Mouse (Mus musculus) testis, adult 2 months (tissue): ENCODE measurements around the gene 2310003L06Rik. TPM values are rescaled to one million over a fixed set of nuclear protein-coding genes. Genes with fewer than 3 reads are reported as not detected.

ENCODE experiments used
- H3K27ac ChIP-seq: fragments of 200-500 bp; 2 replicates; pipeline ENCODE4 v1.5.1; 2012; ENCODE audit warnings: low read depth, low read length; ENCODE audit not compliant: control insufficient read depth, insufficient read depth
- H3K27me3 ChIP-seq: fragments of 200-500 bp; 2 replicates; pipeline ENCODE4 v1.6.1; 2012; ENCODE audit warnings: mild to moderate bottlenecking, low read length, moderate library complexity; ENCODE audit not compliant: control insufficient read depth, insufficient read depth
- H3K36me3 ChIP-seq: fragments of 200-500 bp; 2 replicates; pipeline ENCODE4 v1.6.1; 2012; ENCODE audit warnings: mild to moderate bottlenecking, low read length; ENCODE audit not compliant: control insufficient read depth, insufficient read depth
- H3K4me1 ChIP-seq: fragments of 200-500 bp; 2 replicates; pipeline ENCODE4 v1.6.1; 2012; ENCODE audit warnings: low read length; ENCODE audit not compliant: control insufficient read depth, insufficient read depth
- H3K4me3 ChIP-seq: fragments of 200-500 bp; 2 replicates; pipeline ENCODE4 v1.5.1; 2012; ENCODE audit warnings: low read depth, mild to moderate bottlenecking, low read length, moderate library complexity, mixed read lengths; ENCODE audit not compliant: control insufficient read depth
- CTCF ChIP-seq: fragments of 200-500 bp; IDR thresholded peaks from 2 replicates; pipeline ENCODE4 v1.5.1; 2012; ENCODE audit warnings: low read depth, mild to moderate bottlenecking, inconsistent platforms, low read length, moderate library complexity; ENCODE audit not compliant: control insufficient read depth, insufficient read depth, insufficient replicate concordance
- POLR2A ChIP-seq: fragments of 200-500 bp; IDR thresholded peaks from 2 replicates; pipeline ENCODE4 v1.6.1; 2012; ENCODE audit warnings: low read depth, mild to moderate bottlenecking, inconsistent platforms, low read length, moderate library complexity; ENCODE audit not compliant: control insufficient read depth
- polyA plus RNA-seq: library from polyadenylated mRNA; depleted of rRNA; stranded (reverse); fragments of >200 nt; gene quantifications from 2 replicates; pipeline ENCODE4 v1.2.3, GENCODE M21; 2012; rRNA removed

2310003L06Rik gene
- polyA plus RNA-seq, 1 experiment = not detected

DNA sequence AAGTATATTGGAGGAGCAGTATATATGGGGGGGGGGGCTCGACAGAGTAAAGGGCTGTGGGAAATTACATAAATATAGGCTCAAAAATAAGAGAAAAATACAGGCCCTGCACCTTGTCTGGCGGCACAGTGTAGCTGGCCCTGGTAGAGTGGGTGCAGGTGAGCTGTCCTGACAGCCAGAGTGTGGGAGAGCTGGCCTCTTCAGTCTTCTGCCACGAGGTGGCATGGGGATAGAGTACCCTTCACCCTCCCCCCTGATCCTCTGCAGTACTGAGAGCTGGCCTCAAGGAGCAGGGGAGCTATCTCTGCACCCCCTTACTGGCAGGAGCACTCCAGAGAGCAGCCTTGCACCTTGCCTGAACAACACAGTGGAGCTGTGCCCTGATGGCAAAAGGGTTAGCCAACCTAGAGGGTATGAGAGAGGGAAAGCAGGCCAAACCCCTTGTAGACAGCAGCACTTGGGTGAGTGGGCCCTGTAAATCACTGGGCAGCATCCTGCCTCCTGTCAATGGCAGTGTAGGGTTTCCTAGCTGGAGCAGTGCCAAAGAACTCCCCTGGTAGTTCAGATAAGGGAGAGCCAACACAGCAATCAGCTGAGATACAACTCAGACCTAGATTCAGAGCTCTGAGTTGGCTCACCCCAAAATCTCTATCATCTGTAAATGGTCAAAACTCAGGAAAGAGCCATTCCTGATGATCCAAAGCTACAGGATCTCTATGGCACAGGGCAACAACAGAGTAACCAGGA lies 13.4 kb downstream of the 2310003L06Rik start:
- no peaks in the 10 kb centered on the region for H3K27me3 ChIP-seq
- no peak overlapping the region for H3K27ac ChIP-seq
- TF ChIP-seq CTCF = no peak
- no peak for TF ChIP-seq POLR2A
- H3K4me3 ChIP-seq = peak overlapping the region; percentile 62
- H3K36me3 ChIP-seq = no peaks in the 10 kb centered on the region
- H3K4me1 ChIP-seq = no peaks in the 10 kb centered on the region

DNA sequence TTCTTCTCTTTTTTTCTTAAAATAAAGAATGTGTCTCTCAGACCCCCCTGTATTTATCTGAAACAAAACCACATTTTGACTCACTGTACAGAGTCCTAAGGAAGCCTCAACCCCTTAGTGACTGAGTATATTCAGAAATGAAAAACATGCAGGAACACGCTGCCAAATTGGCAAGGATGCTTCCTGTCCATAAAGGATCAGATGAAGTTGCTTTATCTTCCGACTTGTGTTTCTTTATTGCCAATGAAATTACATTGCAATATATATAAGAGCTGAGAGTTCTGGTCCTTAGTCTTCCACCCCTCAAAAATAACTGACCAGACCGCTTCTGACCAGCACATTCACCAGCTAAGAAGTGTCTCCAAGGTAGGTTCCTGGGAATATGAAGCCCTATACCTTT lies 33.0 kb downstream of the 2310003L06Rik start, which contains the start of gene Smr3a:
Smr3a (plus strand) TSS at position 301 of the 400 bp plus-strand sequence.
- no peak within 1 kb of the TSS for H3K27ac ChIP-seq
- H3K36me3 ChIP-seq = no peaks in the 10 kb centered on the region
- H3K4me3 ChIP-seq = no peak within 1 kb of the TSS
- H3K27me3 ChIP-seq = no peaks in the 10 kb centered on the region
- no peaks in the 10 kb centered on the region for H3K4me1 ChIP-seq
- TF ChIP-seq POLR2A = no peak
- no peak for TF ChIP-seq CTCF

DNA sequence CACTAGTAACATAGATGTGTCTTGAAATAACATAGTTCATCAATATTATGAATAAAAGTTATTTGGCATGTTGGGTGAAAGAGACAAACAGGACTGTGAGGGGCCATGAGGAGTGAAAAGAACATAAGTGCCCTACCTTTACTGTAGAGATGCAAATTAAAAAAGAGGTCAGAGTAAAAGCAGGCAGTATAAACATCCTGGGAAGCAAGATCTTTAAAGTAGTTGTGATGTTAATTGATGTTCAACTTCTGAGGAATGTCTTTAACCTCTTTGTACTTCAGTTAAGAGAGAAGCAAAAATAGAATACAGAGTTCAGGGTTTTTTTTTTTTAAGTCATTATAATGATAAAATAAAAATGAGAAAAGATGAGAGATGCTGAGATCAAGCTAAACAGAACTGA lies 36.0 kb downstream of the 2310003L06Rik start:
- no peaks in the 10 kb centered on the region for H3K4me1 ChIP-seq
- TF ChIP-seq POLR2A = no peak
- no peak for TF ChIP-seq CTCF
- H3K4me3 ChIP-seq = no peak overlapping the region
- no peaks in the 10 kb centered on the region for H3K27me3 ChIP-seq
- H3K27ac ChIP-seq = no peak overlapping the region
- no peaks in the 10 kb centered on the region for H3K36me3 ChIP-seq

Other genes with a start within 250 kb of the 2310003L06Rik start
- gene Csn1s2a, start 194.9 kb upstream of the 2310003L06Rik start, polyA plus RNA-seq = not detected in 2 replicates
- gene Csn1s2b, start 161.4 kb upstream of the 2310003L06Rik start, polyA plus RNA-seq = 0.44 and 0.46 TPM in 2 replicates
- gene Prr27, start 143.8 kb upstream of the 2310003L06Rik start, polyA plus RNA-seq = 120 and 200 TPM in 2 replicates
- 4.6 TPM in 1 of 2 replicates, not detected in the other for gene Odam, start 84.4 kb upstream of the 2310003L06Rik start, polyA plus RNA-seq
- gene Csn3, start 43.9 kb upstream of the 2310003L06Rik start, polyA plus RNA-seq = not detected in 2 replicates
- gene Gm28434, start 58 bp downstream of the 2310003L06Rik start, polyA plus RNA-seq = not detected in 2 replicates
- 205 and 247 TPM in 2 replicates for gene Cabs1, start 10.0 kb downstream of the 2310003L06Rik start, polyA plus RNA-seq
- gene Smr3a, start 33.1 kb downstream of the 2310003L06Rik start, polyA plus RNA-seq = not detected in 2 replicates
- gene Smr2, start 117.1 kb downstream of the 2310003L06Rik start, polyA plus RNA-seq = not detected in 2 replicates
- not detected in 2 replicates for gene Gm11116, start 142.1 kb downstream of the 2310003L06Rik start, polyA plus RNA-seq
- not detected in 2 replicates for gene Gm11115, start 184.6 kb downstream of the 2310003L06Rik start, polyA plus RNA-seq